Mouse (Mus musculus) CH12.LX (cell line): ENCODE data around the gene Gm28729.

Experiments
- BHLHE40 ChIP-seq: IDR thresholded peaks from 2 replicates; pipeline ENCODE4 v1.6.1; 2011; ENCODE audit warnings: mild to moderate bottlenecking, low read depth, low read length, improper control_type of control experiment
- CHD2 ChIP-seq: IDR thresholded peaks from 2 replicates; pipeline ENCODE4 v1.6.1; 2011; ENCODE audit warnings: low read length, improper control_type of control experiment
- KAT2A ChIP-seq: IDR thresholded peaks from 2 replicates; pipeline ENCODE4 v1.6.1; 2012; ENCODE audit warnings: low read length, improper control_type of control experiment, inconsistent platforms; ENCODE audit not compliant: insufficient replicate concordance
- MAFK ChIP-seq: IDR thresholded peaks from 2 replicates; pipeline ENCODE4 v1.6.1; 2011; ENCODE audit warnings: low read length, improper control_type of control experiment; ENCODE audit not compliant: insufficient replicate concordance
- POLR2A ChIP-seq: IDR thresholded peaks from 2 replicates; pipeline ENCODE4 v1.6.1; 2011; ENCODE audit warnings: low read depth, mild to moderate bottlenecking, improper control_type of control experiment, low read length
- TBP ChIP-seq: conservative IDR thresholded peaks from 2 replicates; pipeline ENCODE4 v1.6.1; 2011; ENCODE audit warnings: low read depth, low read length, improper control_type of control experiment
- ZKSCAN1 ChIP-seq: IDR thresholded peaks from 2 replicates; pipeline ENCODE4 v1.6.1; 2012; ENCODE audit warnings: low read depth, inconsistent platforms, low read length, improper control_type of control experiment, borderline replicate concordance

DNA sequence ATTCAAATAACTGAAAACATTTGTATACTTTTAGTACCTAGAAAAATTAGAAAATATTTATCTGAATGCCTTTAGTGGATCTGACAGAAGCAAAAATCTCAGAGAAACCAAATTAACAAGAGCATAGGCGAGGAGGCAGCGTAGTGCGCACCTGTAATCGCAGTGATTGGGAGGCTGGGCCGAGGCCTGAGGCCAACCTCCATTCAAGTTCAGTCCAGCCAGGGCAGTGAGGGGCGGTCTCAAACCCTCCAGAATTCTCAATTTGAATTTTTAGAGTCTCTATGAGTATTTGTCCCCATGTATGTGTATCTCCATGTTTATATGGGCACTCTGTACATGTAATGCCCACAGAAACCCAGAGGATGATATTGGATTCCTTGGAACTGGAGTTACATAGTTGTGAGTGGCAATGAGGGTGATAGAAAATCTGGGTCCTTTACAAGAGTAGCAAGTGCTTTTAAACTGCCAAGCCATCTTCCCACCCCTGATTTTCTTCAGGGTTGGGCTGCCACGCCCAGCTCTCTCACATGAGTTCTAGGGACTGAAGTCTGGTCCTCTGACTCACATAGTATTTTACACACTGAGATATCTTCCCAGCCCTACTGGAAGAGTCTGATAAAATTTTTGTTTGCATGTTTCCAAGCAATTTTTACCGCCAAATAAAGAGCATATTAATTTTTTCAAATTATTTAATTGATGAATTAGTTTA lies 54.6 kb downstream of the Gm28729 start:
- TF ChIP-seq TBP (no peak), POLR2A (no peak), ZKSCAN1 (no peak), BHLHE40 (no peak), KAT2A (no peak), MAFK (no peak), CHD2 (no peak)
